In genomic region chr6:125218963-125219362, GRCm38 (mm10) we compare ENCODE assay signal across 8 mouse cellular contexts. TPM values are rescaled to one million over a fixed set of nuclear protein-coding genes. Genes with fewer than 3 reads are reported as not detected.
DNase-seq lines count a peak whose midpoint lies in the region; ATAC-seq and TF ChIP-seq lines count a peak whose summit lies in the region.

No protein-coding gene starts in this region.

- peaks cover 13% of the 10 kb centered on the region; the same call in 1 of the 2 replicates for H3K4me1 ChIP-seq in heart, postnatal 0 days (ENCODE audit: control insufficient read depth, insufficient read depth)
- 0 out of 2 replicates have a peak, but pooled peaks cover 6% of the 10 kb centered on the region for H3K4me1 ChIP-seq in heart, embryonic 10.5 days
- H3K4me1 ChIP-seq in bone marrow macrophage, adult 2 months (ENCODE audit: control insufficient read depth, insufficient read depth, low read length) = peaks cover 16% of the 10 kb centered on the region

- no peak overlapping the region for H3K9ac ChIP-seq in heart, postnatal 0 days (replicated peaks; ENCODE audit: low read depth, low read length)

- H3K27me3 ChIP-seq in heart, postnatal 0 days (ENCODE audit: control insufficient read depth, insufficient read depth, low read length) = no peaks in the 10 kb centered on the region
- H3K27me3 ChIP-seq in heart, embryonic 10.5 days (ENCODE audit: insufficient read depth, poor library complexity, severe bottlenecking) = peaks cover 9% of the 10 kb centered on the region; the same call in 1 of the 2 replicates

- no peaks in the 10 kb centered on the region for H3K9me3 ChIP-seq in heart, postnatal 0 days (replicated peaks; ENCODE audit: control insufficient read depth, low read length)
- no peaks in the 10 kb centered on the region for H3K9me3 ChIP-seq in heart, embryonic 10.5 days

- TF ChIP-seq EP300 in heart, postnatal 0 days (IDR thresholded peaks at IDR 0.05; ENCODE audit: low read depth) = no peak

- no peak overlapping the region for H3K4me3 ChIP-seq in heart, postnatal 0 days (ENCODE audit: low read depth, low read length)
- no peak overlapping the region for H3K4me3 ChIP-seq in heart, embryonic 10.5 days
- no peak overlapping the region for H3K4me3 ChIP-seq in bone marrow macrophage, adult 2 months (ENCODE audit: insufficient read depth, low read length)

- H3K36me3 ChIP-seq in heart, postnatal 0 days (replicated peaks; ENCODE audit: control insufficient read depth, insufficient read depth, low read length) = peaks cover 10% of the 10 kb centered on the region
- H3K36me3 ChIP-seq in heart, embryonic 10.5 days = 0 out of 2 replicates have a peak, but pooled peaks cover 5% of the 10 kb centered on the region

- DNase-seq in heart, postnatal 0 days (ENCODE audit: low spot score) = peak; percentile 39
- no peak for DNase-seq in heart, embryonic 10.5 days (ENCODE audit: low spot score)
- peak; percentile 88 for DNase-seq in CD4-positive, CD25-positive, alpha-beta regulatory T cell, adult 2 months (ENCODE audit: low read depth, low spot score)
- peak; percentile 30 for DNase-seq in fibroblast of lung, adult 2 months (ENCODE audit: low read depth)
- peak; percentile 37 to 69 for DNase-seq in layer of hippocampus, postnatal 25 days (ENCODE audit: extremely low spot score in 1 of 2, low spot score in 1 of 2)
- DNase-seq in natural killer cell, adult 2 months (ENCODE audit: low spot score in 2 of 2) = peak; percentile 64 to 75
- DNase-seq in thymus, postnatal 25 days = peak; percentile 86

- TF ChIP-seq POLR2A in bone marrow macrophage, adult 2 months (IDR thresholded peaks at IDR 0.05; ENCODE audit: borderline replicate concordance, low read depth, low read length) = no peak

- ATAC-seq in heart, postnatal 0 days (ENCODE audit: insufficient read depth, low read depth) = no peak

- H3K4me2 ChIP-seq in heart, postnatal 0 days (ENCODE audit: low read depth, low read length) = no peak overlapping the region

- peak; percentile 87 for TF ChIP-seq CTCF in heart, postnatal 0 days (IDR thresholded peaks at IDR 0.05; ENCODE audit: low read depth)
- no peak for TF ChIP-seq CTCF in bone marrow macrophage, adult 2 months (IDR thresholded peaks at IDR 0.05; ENCODE audit: low read depth, low read length)

- WGBS in heart, postnatal 0 days = 81% methylated on average over 4 of the region's 4 CpGs
- 80% methylated on average over 4 of the region's 4 CpGs for WGBS in heart, embryonic 10.5 days

- H3K27ac ChIP-seq in heart, postnatal 0 days (ENCODE audit: low read depth) = no peak overlapping the region
- H3K27ac ChIP-seq in heart, embryonic 10.5 days = no peak overlapping the region
- peak overlapping the region; percentile 14; the same call in 1 of the 2 replicates for H3K27ac ChIP-seq in bone marrow macrophage, adult 2 months (ENCODE audit: insufficient read depth, low read depth, low read length)

RNA-seq across cellular contexts. Expression of gene Vamp1, which starts 3.6 kb away (rescaled TPM):
- 3.6 and 8.2 TPM in 2 replicates for total RNA-seq in heart, postnatal 0 days (2014; rRNA removed; ENCODE audit: low replicate concordance)
- polyA plus RNA-seq in heart, postnatal 0 days (2015; fragmentation: Nextera tagmentation; extraction: Ambion mirVana) = 5.0 and 5.4 TPM in 2 replicates
- 3.4 TPM in 2 replicates for polyA plus RNA-seq in heart, embryonic 10.5 days (2016; fragmentation: Nextera tagmentation; extraction: Ambion mirVana)
- polyA plus RNA-seq in bone marrow macrophage, adult 2 months (2012; ENCODE audit: insufficient read depth, insufficient read length, missing spikeins) = 15.0 and 15.1 TPM in 2 replicates
- total RNA-seq in layer of hippocampus, postnatal 25 days (2021) = 10 to 100 TPM; 71.1 to 71.4 TPM

RNA-seq across cellular contexts. Expression of gene Tapbpl, which starts 12.7 kb away (rescaled TPM):
- 0.93 and 4.5 TPM in 2 replicates for total RNA-seq in heart, postnatal 0 days (2014; rRNA removed; ENCODE audit: low replicate concordance)
- 3.9 and 4.5 TPM in 2 replicates for polyA plus RNA-seq in heart, postnatal 0 days (2015; fragmentation: Nextera tagmentation; extraction: Ambion mirVana)
- polyA plus RNA-seq in heart, embryonic 10.5 days (2016; fragmentation: Nextera tagmentation; extraction: Ambion mirVana) = 2.7 and 3.1 TPM in 2 replicates
- 14.5 and 16.2 TPM in 2 replicates for polyA plus RNA-seq in bone marrow macrophage, adult 2 months (2012; ENCODE audit: insufficient read depth, insufficient read length, missing spikeins)
- 1 to 10 TPM; 2.5 to 3.3 TPM for total RNA-seq in layer of hippocampus, postnatal 25 days (2021)

RNA-seq across cellular contexts. Expression of gene Cd27, which starts 17.8 kb away (rescaled TPM):
- total RNA-seq in heart, postnatal 0 days (2014; rRNA removed; ENCODE audit: low replicate concordance) = 3.4 TPM in 1 of 2 replicates, not detected in the other
- 1.3 and 1.6 TPM in 2 replicates for polyA plus RNA-seq in heart, postnatal 0 days (2015; fragmentation: Nextera tagmentation; extraction: Ambion mirVana)
- 1.3 and 2.1 TPM in 2 replicates for polyA plus RNA-seq in heart, embryonic 10.5 days (2016; fragmentation: Nextera tagmentation; extraction: Ambion mirVana)
- polyA plus RNA-seq in bone marrow macrophage, adult 2 months (2012; ENCODE audit: insufficient read depth, insufficient read length, missing spikeins) = not detected in 2 replicates
- not detected for total RNA-seq in layer of hippocampus, postnatal 25 days (2021)

RNA-seq across cellular contexts. Expression of gene Mrpl51, which starts 27.4 kb away (rescaled TPM):
- total RNA-seq in heart, postnatal 0 days (2014; rRNA removed; ENCODE audit: low replicate concordance) = 109 and 165 TPM in 2 replicates
- polyA plus RNA-seq in heart, postnatal 0 days (2015; fragmentation: Nextera tagmentation; extraction: Ambion mirVana) = 426 and 447 TPM in 2 replicates
- 246 and 251 TPM in 2 replicates for polyA plus RNA-seq in heart, embryonic 10.5 days (2016; fragmentation: Nextera tagmentation; extraction: Ambion mirVana)
- 68.6 and 82.0 TPM in 2 replicates for polyA plus RNA-seq in bone marrow macrophage, adult 2 months (2012; ENCODE audit: insufficient read depth, insufficient read length, missing spikeins)
- 10 to 100 TPM; 64.4 to 66.0 TPM for total RNA-seq in layer of hippocampus, postnatal 25 days (2021)

RNA-seq across cellular contexts. Expression of gene Ncapd2, which starts 27.5 kb away (rescaled TPM):
- 85.4 and 98.0 TPM in 2 replicates for total RNA-seq in heart, postnatal 0 days (2014; rRNA removed; ENCODE audit: low replicate concordance)
- 24.5 and 26.3 TPM in 2 replicates for polyA plus RNA-seq in heart, postnatal 0 days (2015; fragmentation: Nextera tagmentation; extraction: Ambion mirVana)
- 128 and 140 TPM in 2 replicates for polyA plus RNA-seq in heart, embryonic 10.5 days (2016; fragmentation: Nextera tagmentation; extraction: Ambion mirVana)
- 83.1 and 85.5 TPM in 2 replicates for polyA plus RNA-seq in bone marrow macrophage, adult 2 months (2012; ENCODE audit: insufficient read depth, insufficient read length, missing spikeins)
- total RNA-seq in layer of hippocampus, postnatal 25 days (2021) = 10 to 100 TPM; 24.1 to 27.6 TPM
